Mouse (Mus musculus) kidney, postnatal 36 days (tissue): Measurements from ENCODE around the gene Palld.
A peak's percentile ranks its signal among the peaks of the same experiment; 100 is the strongest.

Experiments
- DNase-seq, 2 experiments: peaks; one replicate each; pipeline ENCODE4 v3.0.0; 2021 to 2022; ENCODE audit warnings: mixed read lengths in 2 of 2

Palld gene

DNA sequence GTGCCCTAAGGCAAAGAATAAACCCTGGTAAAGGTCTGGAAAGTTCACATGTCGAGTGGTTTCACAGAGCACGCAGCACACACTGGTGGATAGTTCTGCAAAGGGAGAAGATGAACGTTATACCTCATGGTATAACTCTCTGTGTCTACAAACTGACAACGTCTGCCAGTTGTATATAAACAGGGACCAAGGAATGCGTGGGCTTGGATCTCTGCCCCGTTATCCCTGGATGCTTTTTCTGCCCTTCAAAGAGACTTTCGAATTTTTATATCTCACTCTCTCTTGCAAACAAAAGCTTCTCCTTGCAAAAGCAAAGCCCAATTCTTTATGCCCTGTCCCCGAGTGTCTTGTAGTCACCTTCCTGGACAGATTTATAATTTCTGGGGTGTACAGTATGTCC lies 319.9 kb downstream of the Palld start:
- DNase-seq, result no peak

DNA sequence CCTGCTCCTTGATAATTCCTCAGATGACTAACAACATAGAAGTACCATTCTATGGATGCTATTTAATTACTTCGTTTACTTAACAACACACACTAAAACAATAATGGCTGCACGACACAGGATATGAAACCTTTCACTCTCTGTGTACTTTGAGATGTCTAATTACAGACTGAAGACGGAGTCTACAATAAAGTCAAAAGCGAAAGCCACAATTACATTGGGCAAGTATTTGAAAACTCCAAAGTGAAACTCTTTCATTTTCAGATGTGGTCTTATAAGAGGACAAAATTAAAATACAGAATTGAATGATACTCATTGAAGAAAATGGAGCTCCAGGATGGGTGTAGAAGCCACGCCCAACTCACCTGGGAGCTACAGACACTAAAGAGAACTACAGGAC lies 321.2 kb downstream of the Palld start:
- DNase-seq, result no peak

DNA sequence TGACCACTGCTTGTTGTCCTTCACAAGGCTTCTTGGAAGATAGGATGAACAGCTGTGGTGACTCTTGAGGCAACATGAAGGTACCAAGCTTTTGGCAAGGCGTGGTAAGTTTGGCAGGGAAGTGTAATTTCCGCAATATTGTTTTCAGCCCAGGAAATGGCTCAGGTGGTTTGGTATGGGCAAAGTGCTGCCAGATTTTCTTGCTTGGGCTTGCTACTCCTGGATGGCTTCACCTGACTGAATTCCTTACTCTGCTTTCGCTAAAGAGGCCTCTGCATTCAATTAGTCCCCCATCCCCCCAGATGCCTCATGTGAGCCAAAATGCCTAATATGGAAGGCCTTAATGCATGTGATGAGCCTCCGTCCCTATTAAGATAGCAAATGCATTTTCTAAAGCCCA lies 322.7 kb downstream of the Palld start:
- DNase-seq, result no peak

DNA sequence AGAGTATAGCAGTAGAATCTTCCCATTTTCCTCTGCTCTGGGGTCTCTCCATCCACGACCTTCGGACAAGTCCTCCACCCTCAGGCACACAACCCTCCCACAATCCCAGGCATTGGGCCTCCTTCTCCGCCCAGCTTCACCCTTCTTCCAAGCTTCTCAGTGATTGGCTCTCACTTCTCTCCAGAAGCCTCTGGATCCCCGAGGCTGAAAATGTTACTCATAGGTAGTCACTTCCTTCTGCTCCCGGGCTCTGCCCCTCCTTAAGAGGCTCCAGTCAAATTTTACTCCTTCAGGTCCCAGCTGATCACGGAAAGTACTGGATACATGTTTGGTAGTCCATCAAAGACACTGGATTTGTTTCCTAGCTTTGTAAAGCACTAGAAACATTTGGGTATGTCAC lies 323.7 kb downstream of the Palld start:
- DNase-seq, result no peak

DNA sequence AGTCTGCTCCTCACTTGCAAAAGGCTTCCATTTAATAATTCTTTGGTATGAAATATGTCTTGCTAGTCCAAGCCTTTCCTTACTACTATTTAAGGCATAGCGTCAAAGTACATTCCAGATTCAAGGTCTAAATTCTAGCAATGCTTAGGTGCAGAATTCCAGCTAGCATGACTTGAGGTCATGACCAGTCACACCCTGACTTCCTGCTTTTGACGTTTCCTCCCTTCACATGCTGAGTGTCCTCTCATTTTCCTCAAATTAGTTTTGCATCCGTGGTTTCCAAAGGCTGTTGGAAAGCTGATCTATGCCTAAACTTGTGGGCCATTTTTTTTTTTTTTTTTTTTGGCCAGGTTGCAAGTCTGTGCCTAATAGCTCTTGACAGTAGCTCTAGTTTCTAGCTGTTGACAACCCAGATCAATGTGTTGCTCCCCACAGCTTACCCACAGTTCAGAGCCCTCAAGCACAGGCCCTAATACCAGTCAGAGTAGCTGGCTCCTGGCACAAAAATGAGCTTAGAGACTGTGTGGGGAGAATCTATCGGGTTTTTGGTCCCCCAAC lies 327.3 kb downstream of the Palld start:
- peak; percentile 42 to 51 for DNase-seq

DNA sequence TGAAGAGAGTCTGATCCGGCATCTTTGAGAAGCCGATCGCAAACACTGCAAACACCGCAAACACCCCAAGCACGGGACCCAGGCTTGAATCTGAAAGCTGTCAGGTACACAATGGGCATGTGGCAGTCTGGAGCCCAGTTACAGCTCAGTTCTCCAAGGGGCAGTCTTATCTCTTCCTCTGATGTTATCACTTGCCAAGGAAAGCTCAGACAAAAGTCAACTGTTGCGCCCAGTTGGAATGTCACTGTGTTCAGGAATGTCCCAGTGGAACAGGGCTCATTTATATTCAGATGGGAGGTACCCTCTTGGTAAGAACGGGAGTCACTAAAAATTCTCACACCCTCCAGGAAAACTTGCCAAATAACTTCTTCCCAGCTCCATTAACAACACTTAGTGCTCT lies 328.0 kb downstream of the Palld start:
- no peak for DNase-seq

DNA sequence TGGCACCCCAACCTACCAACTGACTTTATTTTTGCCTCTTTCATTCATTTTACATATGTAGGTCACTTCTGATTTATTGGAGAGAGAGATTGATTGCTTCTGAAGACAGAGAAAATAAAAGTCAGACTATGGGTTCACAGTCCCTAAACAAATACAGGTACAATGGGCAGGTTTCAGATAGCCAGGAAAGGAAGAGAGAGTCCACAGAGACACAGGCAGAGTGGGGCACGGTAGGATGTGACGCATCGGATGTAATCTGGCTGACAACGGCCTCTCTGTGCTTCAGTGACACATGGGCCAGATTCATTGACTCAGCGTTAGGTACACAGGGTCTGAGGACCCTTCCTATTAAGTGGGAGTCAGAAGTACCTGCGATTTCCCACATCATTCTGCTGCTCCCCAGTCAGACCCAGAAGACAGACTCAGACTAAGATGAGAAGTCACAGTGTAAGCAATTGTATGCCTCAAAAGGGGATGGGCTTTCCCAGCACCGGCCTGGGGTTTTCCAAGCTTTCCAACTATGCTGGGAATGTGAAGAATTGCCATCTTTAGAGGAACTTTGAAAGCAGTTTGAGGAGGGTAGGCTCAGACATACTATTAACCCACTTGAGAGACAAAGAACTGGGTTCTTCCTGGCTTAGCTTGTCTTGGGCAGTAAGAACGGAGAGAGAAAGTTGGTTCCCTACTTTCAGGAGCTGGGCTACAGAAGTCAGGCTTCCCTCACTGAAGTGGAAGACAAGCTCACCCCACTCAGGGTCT lies 329.1 kb downstream of the Palld start:
- DNase-seq, result no peak

DNA sequence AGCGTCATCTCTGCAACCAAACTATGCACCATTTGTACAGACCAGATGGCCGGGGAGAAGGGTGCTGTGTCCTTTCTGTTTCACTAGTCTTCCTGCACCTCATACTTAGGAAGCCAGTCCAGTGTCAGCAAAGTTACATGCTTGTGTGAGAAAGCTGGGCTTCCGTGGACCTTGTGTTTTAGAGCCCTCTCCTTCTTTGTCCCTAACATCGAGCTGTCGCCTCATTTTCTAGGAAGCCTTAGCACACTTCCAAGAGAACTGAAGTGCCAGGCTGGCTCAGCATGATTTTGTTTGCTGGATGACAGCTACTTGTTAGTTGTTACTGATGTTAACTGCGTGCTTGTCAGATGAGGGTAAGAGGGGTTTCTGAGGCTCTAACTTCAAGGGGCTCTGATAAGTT lies 329.8 kb downstream of the Palld start:
- DNase-seq, result no peak

DNA sequence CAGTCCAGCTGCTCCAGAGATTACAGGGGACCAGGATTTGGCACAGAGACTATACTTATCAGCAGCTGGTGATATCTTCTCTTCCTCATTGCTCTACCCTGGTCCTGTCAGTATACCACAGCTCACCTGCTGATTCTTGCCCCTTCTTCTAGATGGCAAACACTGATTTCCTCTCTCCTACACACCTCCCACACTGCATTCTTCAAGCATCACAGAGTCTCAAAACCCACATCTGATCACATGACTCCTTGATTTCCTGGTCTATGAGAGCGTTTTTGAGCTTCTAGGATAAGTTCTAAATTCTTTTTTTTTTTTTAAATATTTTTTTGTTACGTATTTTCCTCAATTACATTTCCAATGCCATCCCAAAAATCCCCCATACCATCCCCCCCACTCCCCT lies 331.9 kb downstream of the Palld start:
- DNase-seq, result no peak

DNA sequence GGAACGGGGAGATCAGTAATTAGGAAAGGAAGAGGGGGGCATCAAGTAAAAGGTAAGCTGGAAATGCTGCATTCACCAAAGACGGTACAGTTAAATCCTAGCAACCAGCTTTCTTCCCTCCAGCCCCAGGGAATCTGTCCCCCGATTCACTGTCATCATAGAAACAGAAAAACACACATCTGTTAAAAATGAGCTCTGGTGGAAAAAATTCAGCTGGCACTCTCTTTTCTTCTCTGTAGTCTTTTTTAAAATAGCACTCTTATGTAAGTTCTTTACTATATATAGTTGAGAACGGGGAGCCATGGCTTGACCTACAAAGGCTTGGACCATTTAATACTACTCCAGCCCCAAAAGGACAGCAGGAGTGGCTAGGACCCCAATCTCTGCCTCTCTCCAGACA lies 332.8 kb downstream of the Palld start:
- DNase-seq, result no peak

DNA sequence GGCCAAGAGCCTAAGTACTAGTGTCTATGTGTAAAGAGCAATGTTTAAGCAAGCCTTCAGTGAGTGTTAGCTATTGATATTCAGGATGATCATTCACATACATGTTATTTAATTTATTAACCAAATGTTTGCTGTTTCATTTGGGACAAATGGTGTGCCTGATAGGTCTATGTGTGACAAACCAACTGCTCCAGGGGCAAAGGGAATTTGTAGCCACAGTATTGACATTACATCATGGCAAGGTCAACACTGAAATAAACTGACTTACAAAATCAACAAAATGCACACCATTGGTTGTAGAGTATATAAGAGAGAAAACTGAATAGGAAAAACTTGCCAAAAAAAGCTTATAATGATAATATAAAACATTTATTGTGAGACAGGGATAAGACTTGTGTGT lies 333.3 kb downstream of the Palld start:
- DNase-seq, result no peak

DNA sequence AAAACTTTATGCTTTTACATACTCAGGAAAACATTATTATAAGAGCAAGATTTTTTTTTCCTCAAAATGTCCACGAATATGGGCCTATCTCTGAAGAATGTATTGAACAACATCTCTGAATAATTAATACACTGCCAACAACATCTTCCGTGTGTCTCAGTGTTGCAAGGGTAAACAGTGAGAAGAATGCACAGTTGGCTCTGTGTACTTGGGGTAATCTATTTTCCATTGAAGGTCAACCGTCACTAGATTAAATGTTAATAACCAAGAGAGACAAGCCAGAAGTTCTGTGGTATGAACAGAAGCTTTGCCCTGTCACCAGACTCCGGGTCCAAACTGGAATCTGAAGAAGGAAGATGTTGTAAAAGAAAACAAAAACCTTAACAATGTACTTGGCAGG lies 339.1 kb downstream of the Palld start:
- no peak for DNase-seq

DNA sequence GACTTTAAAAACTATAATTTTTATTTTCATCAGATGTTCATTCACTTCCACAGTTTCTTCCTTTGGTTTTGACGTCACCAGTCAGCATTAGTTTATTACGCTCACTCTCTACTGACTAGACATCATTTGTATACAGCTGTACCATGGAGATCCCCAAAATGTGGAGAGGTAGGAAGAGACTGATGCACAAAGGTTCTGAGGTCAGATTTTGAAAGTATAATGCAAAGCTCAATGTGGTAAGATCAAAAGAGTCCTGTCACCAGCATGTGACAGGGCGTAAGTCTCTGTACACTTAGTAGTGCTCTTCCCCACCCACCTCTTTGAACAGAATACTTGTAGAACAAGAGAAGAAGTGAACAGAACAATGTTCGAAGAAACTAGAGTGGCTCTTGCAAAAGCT lies 339.9 kb downstream of the Palld start:
- DNase-seq, result no peak

DNA sequence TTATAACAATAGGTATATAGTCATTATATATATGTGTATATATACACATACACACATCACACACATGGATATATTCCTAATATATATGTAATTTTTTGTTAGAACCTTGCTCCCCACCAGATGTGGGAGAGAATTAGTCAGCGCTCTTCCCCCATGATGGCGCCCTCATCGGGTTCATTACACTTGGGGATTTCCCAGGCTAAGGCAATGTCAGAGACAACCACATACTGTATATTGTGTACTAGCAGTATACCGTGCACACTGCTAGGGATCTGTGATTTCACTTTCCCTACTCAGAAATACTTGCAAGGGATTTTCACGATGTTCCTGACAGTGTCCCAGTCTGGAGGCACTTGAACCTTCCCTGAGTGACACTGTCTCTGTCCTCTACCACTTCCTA lies 341.3 kb downstream of the Palld start:
- no peak for DNase-seq

DNA sequence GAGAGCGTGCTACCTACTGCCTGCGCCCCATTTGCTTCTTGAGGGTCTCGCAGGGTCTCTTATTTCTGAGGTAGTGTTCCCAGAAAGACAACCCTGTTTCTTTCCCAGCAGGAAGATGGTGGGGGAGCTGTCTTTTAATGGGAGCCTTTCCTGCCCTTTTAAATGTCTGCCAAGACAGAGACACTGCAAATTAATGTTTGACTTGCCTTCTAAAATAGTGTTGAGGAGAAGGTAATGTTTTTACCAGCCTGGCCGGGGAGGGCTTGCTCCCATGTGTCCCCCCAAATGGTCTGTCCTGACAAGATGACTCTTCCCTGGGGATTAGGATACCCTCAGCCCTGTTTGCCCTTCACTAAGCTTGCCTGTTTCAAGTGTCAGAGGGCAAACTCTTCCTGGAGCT lies 342.5 kb downstream of the Palld start:
- peak in 1 of 2 experiments; percentile 29 for DNase-seq

DNA sequence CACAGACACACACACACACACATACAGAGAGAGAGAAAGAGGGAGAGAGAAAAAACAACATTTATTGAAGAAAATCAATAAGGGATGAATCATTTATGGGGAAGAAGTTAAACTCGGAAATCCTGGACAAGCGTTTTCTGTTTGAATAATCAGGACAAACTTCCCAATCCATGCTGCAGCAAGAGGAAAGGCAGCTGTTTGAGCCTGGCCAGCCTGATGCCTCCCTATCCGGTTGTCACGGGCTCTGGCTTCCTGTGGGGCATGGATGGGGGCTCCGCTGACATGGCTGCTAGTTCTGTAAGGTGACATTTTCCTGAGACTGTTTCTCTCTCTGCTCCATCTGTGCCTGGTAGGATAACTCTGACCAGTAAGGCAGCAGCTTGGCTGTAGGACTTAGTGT lies 343.0 kb downstream of the Palld start:
- DNase-seq, result no peak

DNA sequence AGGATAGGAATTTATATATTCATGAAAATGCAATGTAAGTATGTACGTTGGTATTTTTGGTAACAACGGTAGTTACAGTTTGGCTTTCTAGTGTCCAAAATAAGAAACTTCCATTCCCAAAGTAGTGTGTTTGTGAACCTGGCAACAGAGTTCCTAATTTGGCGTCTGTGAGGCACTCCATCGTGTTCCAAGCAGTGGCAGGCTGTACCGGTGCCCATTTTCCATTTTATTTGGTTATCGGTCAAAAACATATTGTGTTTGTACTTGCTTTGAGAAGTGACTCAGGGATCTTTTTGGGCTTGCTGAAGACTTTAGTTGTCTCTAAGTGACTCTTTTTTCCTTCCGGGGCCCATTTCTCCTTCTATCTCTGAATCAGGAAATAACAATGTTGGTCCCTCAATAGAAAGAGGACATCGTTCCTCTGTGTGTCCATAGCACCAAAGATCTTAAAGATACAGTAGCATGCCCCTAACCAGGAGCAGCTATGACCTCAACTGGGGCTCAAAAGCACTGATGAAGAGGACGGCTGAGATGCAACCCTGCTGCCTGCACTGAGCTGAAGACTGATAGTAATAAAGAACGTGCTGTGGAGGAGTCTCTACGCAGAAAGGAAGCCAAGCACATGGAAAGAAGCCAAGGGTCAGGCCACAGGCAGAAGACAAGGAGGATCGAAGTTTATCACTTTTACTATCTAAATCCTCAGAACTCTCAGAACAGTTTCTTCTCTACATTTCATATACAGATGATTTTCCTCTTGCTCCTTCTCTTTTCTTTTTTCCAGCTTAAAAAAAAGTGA lies 344.2 kb downstream of the Palld start:
- DNase-seq, result peak; percentile 44 to 65

DNA sequence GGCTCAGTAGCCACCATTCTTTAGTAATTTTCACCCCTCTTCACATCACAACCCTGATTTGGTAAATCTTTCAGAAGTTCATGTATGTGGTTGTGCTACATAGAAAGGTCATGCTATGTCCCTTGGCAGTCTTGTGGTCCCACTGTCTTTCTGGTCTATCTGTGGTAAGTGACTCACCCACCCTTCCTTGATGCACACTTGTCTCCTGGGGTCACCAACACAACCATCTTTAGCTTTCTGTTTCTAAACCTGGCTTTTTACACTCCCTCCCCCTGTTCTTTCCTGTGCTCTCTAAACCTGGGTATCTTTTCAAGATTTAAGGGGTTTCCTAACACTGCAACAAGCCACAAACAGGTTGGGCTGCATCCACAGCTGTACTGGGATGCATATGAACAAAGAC lies 345.5 kb downstream of the Palld start:
- no peak for DNase-seq

DNA sequence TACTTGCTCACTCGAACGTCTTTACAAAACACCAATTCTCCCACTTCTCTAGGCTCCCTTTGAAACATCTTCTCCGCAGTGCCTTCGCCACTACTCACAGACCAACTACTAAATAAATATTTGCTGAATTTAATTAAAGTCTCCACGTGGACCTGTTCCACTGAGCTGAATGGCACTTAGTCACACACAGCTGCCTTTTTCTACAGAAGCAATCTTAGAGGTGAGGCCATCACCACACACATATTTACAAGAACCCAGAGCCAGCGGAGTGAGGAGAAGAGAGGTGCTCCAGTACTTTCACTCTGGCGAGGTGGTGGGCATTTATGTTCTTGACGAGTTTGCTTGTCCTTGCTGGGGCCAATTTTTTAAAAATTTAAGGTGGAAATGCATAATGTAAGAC lies 346.3 kb downstream of the Palld start:
- DNase-seq, result no peak

DNA sequence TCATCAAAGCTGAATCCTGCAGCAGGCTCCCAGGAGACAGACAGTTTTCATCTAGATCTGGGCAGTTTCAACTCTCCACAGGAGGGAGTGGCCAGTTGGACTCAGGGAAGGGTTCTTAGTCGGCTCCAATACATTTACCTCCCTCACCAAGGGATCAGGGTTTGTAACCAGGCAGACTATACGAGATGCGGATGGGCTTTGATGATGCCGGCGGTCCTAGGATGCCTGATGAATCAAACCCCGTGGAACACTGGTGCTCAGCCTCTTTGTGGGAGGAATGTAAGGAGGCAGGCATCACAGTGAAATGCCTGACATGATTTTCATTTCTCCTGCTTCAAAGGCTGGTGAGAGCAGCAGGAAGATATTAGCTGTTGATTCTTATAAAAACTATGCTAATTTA lies 347.1 kb downstream of the Palld start:
- no peak for DNase-seq

DNA sequence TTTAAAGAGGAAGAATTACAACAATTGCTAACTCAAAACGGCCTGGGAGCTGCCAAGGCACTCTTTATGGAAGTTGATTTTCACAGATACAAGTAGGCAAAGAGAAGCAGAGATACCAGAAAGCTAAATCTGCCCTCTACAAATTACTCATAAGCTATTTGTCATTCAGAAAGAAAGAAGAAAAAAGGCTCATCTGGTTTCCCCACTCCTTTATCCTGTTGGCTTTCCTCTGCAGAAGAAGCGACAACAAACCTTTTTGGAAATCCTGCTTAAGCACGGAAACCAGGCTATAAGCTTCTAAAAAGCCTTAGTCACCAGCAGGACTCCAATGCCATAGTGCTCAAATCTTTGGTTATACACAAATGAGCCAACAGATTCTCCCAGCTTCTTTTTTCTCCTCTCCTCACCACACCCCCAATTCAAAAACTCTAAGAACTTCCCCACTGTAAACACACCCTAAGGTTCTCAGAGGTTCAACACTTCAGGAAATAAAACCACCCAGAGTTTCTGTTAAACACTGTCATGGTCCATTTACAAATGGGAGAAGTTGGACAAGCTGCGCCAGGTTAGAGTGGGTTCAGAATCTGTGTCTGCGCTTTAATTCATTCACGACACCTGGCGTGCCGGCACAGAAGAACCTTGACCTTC lies 349.6 kb downstream of the Palld start:
- no peak for DNase-seq

DNA sequence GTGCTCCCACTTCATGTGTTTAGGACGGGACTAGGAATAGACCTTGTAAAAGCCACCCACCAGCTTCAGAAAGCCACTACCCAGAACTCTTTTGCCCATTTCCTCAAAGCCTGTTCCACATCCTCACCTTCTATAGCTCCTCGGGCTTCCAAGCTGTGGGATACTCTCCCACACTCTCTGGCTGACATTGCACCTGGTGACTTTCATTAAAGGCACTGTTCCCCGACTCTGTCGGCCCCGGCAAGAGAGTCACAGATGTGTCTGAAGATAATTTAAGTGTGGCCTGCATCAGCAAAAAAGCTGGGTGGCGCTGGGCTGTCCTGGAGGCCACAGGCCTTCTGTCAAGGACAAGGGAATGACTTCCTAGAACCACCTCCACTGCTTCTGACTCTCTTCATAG lies 350.3 kb downstream of the Palld start:
- DNase-seq, result no peak

DNA sequence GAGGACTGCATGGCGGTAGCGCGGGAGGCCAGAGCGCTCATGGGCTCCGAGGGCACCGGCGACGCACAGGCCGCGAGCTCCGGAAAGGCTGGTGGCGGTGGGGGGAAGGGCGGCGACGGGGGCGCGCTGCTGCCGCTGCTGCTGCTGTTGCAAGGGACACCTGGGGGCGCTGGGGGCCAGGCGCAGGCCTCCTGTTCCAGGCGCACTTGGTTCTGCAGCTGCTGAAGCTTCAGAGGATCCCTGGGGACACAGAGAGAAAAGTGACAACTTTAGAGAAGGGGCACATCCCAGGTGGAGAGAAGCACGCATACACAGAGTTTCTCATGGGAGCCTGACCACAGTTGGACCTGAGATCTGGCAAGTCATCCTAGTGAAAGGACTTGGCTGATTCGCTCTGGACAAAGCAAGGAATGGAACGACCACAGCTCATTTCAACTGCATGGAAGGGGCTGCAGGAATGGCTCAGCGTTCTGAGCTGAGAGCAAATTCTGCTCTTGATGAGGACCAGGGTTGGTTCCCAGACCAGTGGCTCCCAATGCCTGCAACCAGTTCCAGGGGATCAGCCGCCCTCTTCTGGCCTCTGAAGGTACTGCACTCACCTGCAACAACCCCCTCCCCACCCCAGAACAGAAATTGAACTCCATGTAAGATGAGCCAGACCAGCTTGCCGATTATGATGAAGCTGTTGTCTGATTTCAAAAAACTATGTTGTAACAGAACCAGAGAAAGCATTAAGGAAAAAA lies 352.3 kb downstream of the Palld start:
- peak in 1 of 2 experiments; percentile 39 for DNase-seq
